Mouse (Mus musculus): ENCODE results near the gene Carf. TPM values are rescaled to one million over a fixed set of nuclear protein-coding genes. Genes with fewer than 3 reads are reported as not detected.
A peak's percentile ranks its signal among the peaks of the same experiment; 100 is the strongest.
"Not testable (repeated sequence)": the region's sequence is repeated elsewhere in the genome, so short reads cannot be mapped to it uniquely, and the experiment has no call there.

Carf gene
- polyA plus RNA-seq, 1 experiment from 2014 or later: 5.9 TPM

DNA sequence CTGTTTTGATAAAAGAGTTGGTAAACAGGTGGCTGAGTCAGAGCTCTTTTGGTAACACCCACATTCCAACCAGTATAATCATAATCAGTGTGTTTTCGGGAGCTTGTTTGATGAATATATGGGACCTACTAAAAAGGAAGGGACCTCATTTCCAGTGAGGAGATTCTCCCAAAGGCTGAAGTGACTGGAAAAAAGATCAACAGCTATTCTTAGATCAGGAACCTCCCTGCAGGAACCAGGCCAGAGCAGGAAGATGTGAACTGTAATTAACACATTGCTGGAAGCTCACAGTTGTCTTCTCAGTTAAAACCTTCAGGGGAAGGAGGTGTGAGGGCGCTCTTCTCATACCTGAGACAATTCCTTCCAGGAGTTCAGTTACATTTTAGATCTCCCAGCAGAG lies 71.6 kb downstream of the Carf start:
- Histone ChIP-seq H3K9ac (ENCODE audit: low read depth, low read length) (no peak overlapping the region), H3K27ac (ENCODE audit: low read depth, low read length) (no peak overlapping the region), H3K4me2 (replicated peaks; ENCODE audit: low read depth, low read length) (no peak overlapping the region), H3K4me3 (ENCODE audit: low read depth, low read length) (no peak overlapping the region), H3K9me3 (ENCODE audit: control insufficient read depth, low read length) (no peaks in the 10 kb centered on the region), H3K36me3 (ENCODE audit: control insufficient read depth, insufficient read depth, low read length) (no peaks in the 10 kb centered on the region), H3K4me1 (replicated peaks; ENCODE audit: control insufficient read depth, insufficient read depth, low read length) (no peaks in the 10 kb centered on the region), H3K27me3 (ENCODE audit: control insufficient read depth, insufficient read depth, low read length) (no peaks in the 10 kb centered on the region)
- DNase-seq (ENCODE audit: low spot score) (no peak), ATAC-seq (ENCODE audit: low FRiP score) (no peak)
- 86% methylated on average over 2 of the region's 2 CpGs for WGBS

DNA sequence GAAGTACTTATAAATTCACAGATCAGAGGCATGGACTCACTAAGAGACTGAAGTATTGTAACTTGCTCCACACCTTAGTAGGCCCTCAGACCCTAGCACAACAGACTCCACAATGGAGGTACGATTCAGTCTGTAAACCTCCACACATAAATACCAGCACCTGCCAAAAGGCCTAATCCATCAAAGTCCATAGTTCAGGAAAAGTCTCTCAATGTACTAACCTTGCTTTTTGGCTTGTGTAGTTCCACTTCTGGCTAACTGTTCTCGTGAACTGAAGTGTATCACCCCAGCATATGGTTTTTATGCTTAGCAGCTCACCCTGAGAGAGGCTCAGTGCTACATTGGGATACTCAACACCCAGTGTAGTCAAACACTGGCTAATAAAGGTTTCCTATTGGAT lies 72.2 kb downstream of the Carf start:
- Histone ChIP-seq H3K4me3 (ENCODE audit: low read depth, low read length) (no peak overlapping the region), H3K9ac (ENCODE audit: low read depth, low read length) (no peak overlapping the region), H3K27me3 (ENCODE audit: control insufficient read depth, insufficient read depth, low read length) (no peaks in the 10 kb centered on the region), H3K4me1 (replicated peaks; ENCODE audit: control insufficient read depth, insufficient read depth, low read length) (no peaks in the 10 kb centered on the region), H3K4me2 (replicated peaks; ENCODE audit: low read depth, low read length) (no peak overlapping the region), H3K36me3 (ENCODE audit: control insufficient read depth, insufficient read depth, low read length) (no peaks in the 10 kb centered on the region), H3K27ac (ENCODE audit: low read depth, low read length) (no peak overlapping the region), H3K9me3 (ENCODE audit: control insufficient read depth, low read length) (no peaks in the 10 kb centered on the region)
- DNase-seq (ENCODE audit: low spot score) (no peak), ATAC-seq (ENCODE audit: low FRiP score) (no peak)
- 81% methylated on average over 2 of the region's 2 CpGs for WGBS

DNA sequence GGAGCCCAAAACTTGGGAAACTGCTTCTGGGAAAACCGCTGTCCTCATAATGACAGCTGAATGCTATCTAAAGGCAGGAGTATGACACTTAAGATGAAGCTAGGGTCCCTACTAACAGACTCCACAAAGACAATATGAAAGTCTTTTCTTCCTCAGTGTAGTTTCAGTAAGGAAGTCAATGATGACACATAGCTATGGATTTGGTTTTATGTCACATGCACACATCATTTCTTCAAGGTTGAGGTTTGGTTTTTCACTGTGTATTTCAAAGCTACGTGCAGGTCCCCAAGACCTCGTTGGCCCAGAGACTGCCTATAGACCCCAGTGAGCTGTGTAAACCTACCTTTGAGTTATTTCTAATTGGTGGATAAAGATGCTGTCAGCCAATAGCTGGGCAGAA lies 75.1 kb downstream of the Carf start:
- H3K4me3 ChIP-seq (ENCODE audit: low read depth, low read length): no peak overlapping the region
- H3K27ac ChIP-seq (ENCODE audit: low read depth, low read length): no peak overlapping the region
- H3K36me3 ChIP-seq (ENCODE audit: control insufficient read depth, insufficient read depth, low read length): no peaks in the 10 kb centered on the region
- DNase-seq (ENCODE audit: low spot score) (no peak), ATAC-seq (ENCODE audit: low FRiP score) (no peak)
- no peaks in the 10 kb centered on the region for H3K9me3 ChIP-seq (ENCODE audit: control insufficient read depth, low read length)
- H3K4me2 ChIP-seq (replicated peaks; ENCODE audit: low read depth, low read length): no peak overlapping the region
- no peaks in the 10 kb centered on the region for H3K4me1 ChIP-seq (replicated peaks; ENCODE audit: control insufficient read depth, insufficient read depth, low read length)
- no peak overlapping the region for H3K9ac ChIP-seq (ENCODE audit: low read depth, low read length)
- no peaks in the 10 kb centered on the region for H3K27me3 ChIP-seq (ENCODE audit: control insufficient read depth, insufficient read depth, low read length)
- 92% methylated on average over 3 of the region's 3 CpGs for WGBS

DNA sequence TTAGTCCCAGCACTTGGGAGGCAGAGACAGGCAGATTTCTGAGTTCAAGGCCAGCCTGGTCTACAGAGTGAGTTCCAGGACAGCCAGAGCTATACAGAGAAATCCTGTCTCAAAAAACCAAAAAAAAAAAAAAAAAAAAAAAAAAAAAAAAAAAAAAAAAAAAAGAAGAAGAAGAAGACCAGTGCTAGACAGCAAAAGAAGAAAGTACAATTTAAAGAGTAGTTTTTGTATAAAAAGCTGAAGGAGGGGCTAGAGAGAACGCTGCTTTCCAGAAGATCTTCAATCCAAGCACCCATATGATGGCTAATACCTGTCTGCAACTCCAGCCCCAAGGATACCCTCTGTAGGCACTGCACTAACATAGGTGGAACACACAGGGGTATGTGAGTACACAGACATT lies 79.8 kb downstream of the Carf start:
- not testable (repeated sequence) for H3K27me3 ChIP-seq (ENCODE audit: control insufficient read depth, insufficient read depth, low read length); H3K9ac ChIP-seq (ENCODE audit: low read depth, low read length); H3K4me1 ChIP-seq (replicated peaks; ENCODE audit: control insufficient read depth, insufficient read depth, low read length); H3K27ac ChIP-seq (ENCODE audit: low read depth, low read length); DNase-seq (ENCODE audit: low spot score); H3K9me3 ChIP-seq (ENCODE audit: control insufficient read depth, low read length); ATAC-seq (ENCODE audit: low FRiP score); H3K4me3 ChIP-seq (ENCODE audit: low read depth, low read length); H3K36me3 ChIP-seq (ENCODE audit: control insufficient read depth, insufficient read depth, low read length); H3K4me2 ChIP-seq (replicated peaks; ENCODE audit: low read depth, low read length)
- WGBS: 79% methylated on average over 1 of the region's 1 CpGs

DNA sequence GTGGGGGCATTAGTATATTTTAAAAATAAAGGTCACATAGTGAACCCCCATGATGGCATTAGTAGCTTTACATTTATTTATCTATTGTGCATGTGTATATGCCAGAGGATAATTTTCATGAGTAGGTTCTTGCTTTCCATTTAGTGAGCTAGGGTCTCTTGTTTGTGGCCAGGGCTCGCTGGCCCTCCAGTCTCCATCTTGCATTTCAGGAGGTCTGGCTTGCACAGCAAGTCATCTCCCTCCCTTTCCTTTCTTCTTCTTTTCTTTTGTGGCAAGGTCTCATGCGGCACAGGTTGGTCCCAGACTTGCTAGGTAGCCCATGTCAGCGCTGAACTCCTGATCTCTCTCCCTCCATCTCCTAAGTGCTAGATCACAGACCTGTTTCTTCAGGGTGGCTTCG lies 81.3 kb downstream of the Carf start:
- WGBS: 27% methylated on average over 4 of the region's 4 CpGs
- H3K27me3 ChIP-seq (ENCODE audit: control insufficient read depth, insufficient read depth, low read length): no peaks in the 10 kb centered on the region
- H3K4me3 ChIP-seq (ENCODE audit: low read depth, low read length): peak overlapping the region; percentile 79; the same call in 1 of the 2 replicates
- DNase-seq (ENCODE audit: low spot score) (peak; percentile 36), ATAC-seq (ENCODE audit: low FRiP score) (no peak)
- H3K9ac ChIP-seq (ENCODE audit: low read depth, low read length): no peak overlapping the region; the same call in 1 of the 2 replicates
- no peaks in the 10 kb centered on the region for H3K36me3 ChIP-seq (ENCODE audit: control insufficient read depth, insufficient read depth, low read length)
- no peaks in the 10 kb centered on the region for H3K4me1 ChIP-seq (replicated peaks; ENCODE audit: control insufficient read depth, insufficient read depth, low read length)
- H3K4me2 ChIP-seq (replicated peaks; ENCODE audit: low read depth, low read length): 0 out of 2 replicates have a peak overlapping the region, but pooled peaks have one; percentile 17
- no peak overlapping the region for H3K27ac ChIP-seq (ENCODE audit: low read depth, low read length)
- no peaks in the 10 kb centered on the region for H3K9me3 ChIP-seq (ENCODE audit: control insufficient read depth, low read length)

DNA sequence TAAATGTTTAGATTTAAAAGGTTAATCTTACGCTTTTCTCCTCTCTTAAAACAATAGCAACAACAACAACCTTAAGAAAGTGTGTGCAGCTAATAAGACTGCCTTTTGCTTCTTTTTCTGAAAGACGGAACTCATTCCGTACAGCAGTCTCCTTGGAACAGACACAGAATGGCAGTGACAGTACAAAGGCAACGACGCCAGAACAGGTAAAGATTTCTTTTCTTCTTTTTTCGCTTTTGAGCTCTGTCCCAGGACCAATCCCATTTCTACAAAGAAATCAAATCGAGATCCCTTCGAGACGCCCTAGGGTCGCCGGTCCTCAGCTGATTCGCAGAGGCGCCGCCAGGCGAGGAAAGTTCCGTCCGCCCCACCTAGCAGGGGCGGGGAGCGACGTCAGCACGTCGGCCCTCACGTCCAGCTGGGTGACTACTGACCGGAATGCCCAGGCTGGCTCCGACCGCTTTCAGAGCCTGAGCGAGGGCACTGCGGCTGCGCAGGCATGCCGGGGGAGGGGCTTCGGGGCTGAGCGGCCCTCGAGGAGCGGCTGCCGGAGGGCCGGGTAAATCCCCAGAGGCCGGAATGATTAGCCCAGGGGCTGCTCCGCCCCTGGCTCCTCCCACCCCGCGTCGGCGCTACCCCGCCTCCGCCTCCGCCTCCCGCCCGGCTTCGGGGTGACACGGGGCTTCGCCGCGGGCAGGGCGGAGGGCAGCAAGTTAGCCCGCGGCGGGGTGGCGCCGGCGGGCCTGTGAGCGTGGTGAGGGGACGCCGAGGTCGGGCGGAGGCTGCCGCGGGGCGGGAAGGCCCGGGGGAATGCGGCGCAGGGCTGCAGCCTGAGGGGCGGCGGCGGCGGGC lies 82.1 kb downstream of the Carf start, which contains the start of gene Nbeal1:
Gene Nbeal1, plus strand, starts transcription at position 668 of the 852 bp plus-strand sequence.
- peak within 1 kb of the TSS; percentile 82 for H3K9ac ChIP-seq (ENCODE audit: low read depth, low read length)
- peak within 1 kb of the TSS; percentile 79 for H3K4me3 ChIP-seq (ENCODE audit: low read depth, low read length)
- under 1% methylated on average over 55 of the region's 74 CpGs for WGBS
- no peaks in the 10 kb centered on the region for H3K4me1 ChIP-seq (replicated peaks; ENCODE audit: control insufficient read depth, insufficient read depth, low read length)
- H3K4me2 ChIP-seq (replicated peaks; ENCODE audit: low read depth, low read length): peak within 1 kb of the TSS; percentile 65
- H3K36me3 ChIP-seq (ENCODE audit: control insufficient read depth, insufficient read depth, low read length): no peaks in the 10 kb centered on the region
- ATAC-seq (ENCODE audit: low FRiP score): peak; percentile 98
- H3K9me3 ChIP-seq (ENCODE audit: control insufficient read depth, low read length): no peaks in the 10 kb centered on the region
- no peaks in the 10 kb centered on the region for H3K27me3 ChIP-seq (ENCODE audit: control insufficient read depth, insufficient read depth, low read length)
- DNase-seq (ENCODE audit: low spot score): peak; percentile 99
- H3K27ac ChIP-seq (ENCODE audit: low read depth, low read length): peak within 1 kb of the TSS; percentile 94

DNA sequence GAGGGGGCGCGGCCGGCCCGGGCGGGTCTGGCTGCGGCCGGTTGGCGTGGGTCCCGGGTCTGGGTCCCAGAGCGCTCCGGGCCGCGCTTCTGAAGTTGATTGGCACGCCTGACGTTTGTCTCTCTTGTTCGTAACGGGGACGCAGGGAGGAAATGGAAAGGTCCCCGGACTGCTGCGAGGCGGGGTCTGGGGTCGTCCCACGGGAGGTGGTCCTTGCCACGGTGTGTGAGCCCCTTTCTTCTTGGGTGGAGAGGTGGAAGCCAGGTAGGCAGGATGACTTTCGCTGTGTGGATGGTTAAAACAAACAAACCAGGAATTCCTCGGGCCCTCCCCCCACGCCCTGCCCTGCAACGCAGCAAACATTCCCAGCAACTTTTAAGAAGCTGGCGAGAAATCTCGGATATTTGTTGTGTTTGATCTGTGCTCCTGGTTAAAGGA lies 82.8 kb downstream of the Carf start:
- no peak for ATAC-seq (ENCODE audit: low FRiP score)
- Histone ChIP-seq H3K4me3 (ENCODE audit: low read depth, low read length) (peak overlapping the region; percentile 79), H3K36me3 (ENCODE audit: control insufficient read depth, insufficient read depth, low read length) (no peaks in the 10 kb centered on the region), H3K9me3 (ENCODE audit: control insufficient read depth, low read length) (no peaks in the 10 kb centered on the region), H3K27me3 (ENCODE audit: control insufficient read depth, insufficient read depth, low read length) (no peaks in the 10 kb centered on the region), H3K9ac (ENCODE audit: low read depth, low read length) (peak overlapping the region; percentile 82), H3K27ac (ENCODE audit: low read depth, low read length) (peak overlapping the region; percentile 94), H3K4me1 (replicated peaks; ENCODE audit: control insufficient read depth, insufficient read depth, low read length) (no peaks in the 10 kb centered on the region), H3K4me2 (replicated peaks; ENCODE audit: low read depth, low read length) (peak overlapping the region; percentile 65)
- DNase-seq (ENCODE audit: low spot score): no peak
- under 1% methylated on average over 27 of the region's 30 CpGs for WGBS

DNA sequence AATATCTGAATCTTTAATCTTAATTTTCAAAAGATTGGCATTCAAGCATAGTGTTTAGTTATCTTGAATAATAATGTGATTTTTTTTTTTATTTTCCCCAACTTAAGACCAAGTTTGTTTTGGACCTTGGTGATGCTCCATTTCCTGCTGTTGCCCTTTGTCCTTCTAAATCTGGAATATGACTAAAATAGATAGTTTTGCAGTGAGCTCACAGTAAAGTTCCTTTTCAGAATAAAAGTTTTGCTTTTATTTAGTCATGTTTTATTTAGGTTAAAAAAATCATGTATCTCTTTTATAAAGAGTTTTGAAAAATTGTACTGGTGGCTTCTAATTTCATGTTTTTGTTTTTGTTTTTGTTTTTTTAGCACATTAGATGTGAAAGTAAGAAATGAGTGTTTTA lies 90.4 kb downstream of the Carf start:
- Histone ChIP-seq H3K9me3 (ENCODE audit: control insufficient read depth, low read length) (no peaks in the 10 kb centered on the region), H3K36me3 (ENCODE audit: control insufficient read depth, insufficient read depth, low read length) (no peaks in the 10 kb centered on the region), H3K27ac (ENCODE audit: low read depth, low read length) (no peak overlapping the region), H3K9ac (ENCODE audit: low read depth, low read length) (no peak overlapping the region), H3K27me3 (ENCODE audit: control insufficient read depth, insufficient read depth, low read length) (no peaks in the 10 kb centered on the region), H3K4me3 (ENCODE audit: low read depth, low read length) (no peak overlapping the region), H3K4me2 (replicated peaks; ENCODE audit: low read depth, low read length) (no peak overlapping the region), H3K4me1 (replicated peaks; ENCODE audit: control insufficient read depth, insufficient read depth, low read length) (no peaks in the 10 kb centered on the region)
- ATAC-seq (ENCODE audit: low FRiP score) (no peak), DNase-seq (ENCODE audit: low spot score) (no peak)

DNA sequence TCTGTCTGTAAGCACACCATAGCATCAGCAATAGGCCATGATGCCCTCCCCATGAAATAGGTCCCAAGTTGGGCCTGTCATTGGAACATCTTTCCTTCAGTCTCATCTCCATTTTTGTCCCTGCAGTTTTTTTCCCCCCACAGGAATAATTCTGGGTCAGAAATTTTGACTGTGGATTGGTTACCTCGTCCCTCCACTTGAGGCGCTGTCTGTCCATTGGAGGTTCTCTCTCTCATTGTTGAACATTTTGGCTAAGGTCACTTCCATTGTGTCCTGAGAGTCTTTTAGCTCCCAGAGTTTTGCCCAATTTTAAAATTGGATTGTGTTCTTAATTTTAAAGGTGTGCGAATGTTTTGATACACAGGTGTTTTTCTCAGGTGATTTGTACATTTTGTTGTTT lies 98.8 kb downstream of the Carf start:
- Histone ChIP-seq H3K36me3 (ENCODE audit: control insufficient read depth, insufficient read depth, low read length) (no peaks in the 10 kb centered on the region; the same call in 1 of the 2 replicates), H3K4me2 (replicated peaks; ENCODE audit: low read depth, low read length) (no peak overlapping the region), H3K9ac (ENCODE audit: low read depth, low read length) (no peak overlapping the region), H3K4me1 (replicated peaks; ENCODE audit: control insufficient read depth, insufficient read depth, low read length) (no peaks in the 10 kb centered on the region), H3K4me3 (ENCODE audit: low read depth, low read length) (no peak overlapping the region), H3K9me3 (ENCODE audit: control insufficient read depth, low read length) (no peaks in the 10 kb centered on the region), H3K27ac (ENCODE audit: low read depth, low read length) (no peak overlapping the region), H3K27me3 (ENCODE audit: control insufficient read depth, insufficient read depth, low read length) (no peaks in the 10 kb centered on the region)
- WGBS: 76% methylated on average over 3 of the region's 3 CpGs
- DNase-seq (ENCODE audit: low spot score) (peak; percentile 31), ATAC-seq (ENCODE audit: low FRiP score) (no peak)
